Mouse (Mus musculus) hindbrain, embryonic 12.5 days (tissue): ENCODE data around the gene Paqr7. TPM values are rescaled to one million over a fixed set of nuclear protein-coding genes. Genes with fewer than 3 reads are reported as not detected.

Experiments
- ATAC-seq: fragments of 200-750 bp; cut with Nextera tagmentation; 2 replicates; pipeline ENCODE4 v1.8.0; 2017; ENCODE audit warnings: moderate TSS enrichment; ENCODE audit not compliant: low FRiP score
- H3K27ac ChIP-seq: fragments of 300-500 bp; sonication (generic); 2 replicates; pipeline ENCODE4 v1.5.1; 2016; ENCODE audit warnings: mild to moderate bottlenecking
- H3K27me3 ChIP-seq: fragments of 300-500 bp; sonication (generic); 2 replicates; pipeline ENCODE4 v1.6.1; 2016; ENCODE audit warnings: mild to moderate bottlenecking
- H3K36me3 ChIP-seq: fragments of 300-500 bp; sonication (generic); 2 replicates; pipeline ENCODE4 v1.6.1; 2016; ENCODE audit warnings: mild to moderate bottlenecking
- H3K4me1 ChIP-seq: fragments of 300-500 bp; sonication (generic); 2 replicates; pipeline ENCODE4 v1.6.1; 2016
- H3K4me2 ChIP-seq: fragments of 300-500 bp; sonication (generic); replicated peaks from 2 replicates; pipeline ENCODE4 v1.6.1; 2016; ENCODE audit warnings: mild to moderate bottlenecking
- H3K4me3 ChIP-seq: fragments of 300-500 bp; sonication (generic); 2 replicates; pipeline ENCODE4 v1.5.1; 2016; ENCODE audit warnings: mild to moderate bottlenecking
- H3K9ac ChIP-seq: fragments of 300-500 bp; sonication (generic); 2 replicates; pipeline ENCODE4 v1.6.1; 2016; ENCODE audit warnings: mild to moderate bottlenecking, moderate library complexity
- H3K9me3 ChIP-seq: fragments of 300-500 bp; sonication (generic); replicated peaks from 2 replicates; pipeline ENCODE4 v1.6.1; 2016; ENCODE audit warnings: mild to moderate bottlenecking
- WGBS: fragments of 180-500 bp; shearing (Covaris S2); methylation state at CpG from one replicate; pipeline ENCODE4 v1.1.7; 2016; 5-methylcytosine and 5-hydroxymethylcytosine counted together
- polyA plus RNA-seq: library from polyadenylated mRNA; unstranded; fragments of >200 nt; fragmentation: Nextera tagmentation; extraction: Ambion mirVana; gene quantifications from 2 replicates; pipeline ENCODE4 v1.2.1, GENCODE M21; 2016

Gene Paqr7
- polyA plus RNA-seq, 1 experiment from 2014 or later: 9.8 TPM

GRCm38 (mm10) chr4:134465789-134466188 lies 30.7 kb upstream of the Paqr7 start:
- no peak for ATAC-seq
- H3K27ac ChIP-seq: peak overlapping the region; percentile 98
- H3K36me3 ChIP-seq: peaks cover 1% of the 10 kb centered on the region
- H3K4me1 ChIP-seq: peaks cover 18% of the 10 kb centered on the region
- no peaks in the 10 kb centered on the region for H3K9me3 ChIP-seq
- 36% methylated on average over 12 of the region's 12 CpGs for WGBS
- H3K4me2 ChIP-seq: peak overlapping the region; percentile 15
- H3K9ac ChIP-seq: peak overlapping the region; percentile 15; the same call in 1 of the 2 replicates
- H3K27me3 ChIP-seq: no peaks in the 10 kb centered on the region
- H3K4me3 ChIP-seq: no peak overlapping the region

- 56% methylated on average over 11 of the region's 11 CpGs for WGBS
- H3K9ac ChIP-seq: peak overlapping the region; percentile 98
Measured at GRCm38 (mm10) chr4:134466381-134467262, 29.9 kb upstream of the Paqr7 start.

GRCm38 (mm10) chr4:134467435-134468214 lies 28.9 kb upstream of the Paqr7 start:
- Histone ChIP-seq H3K4me3 (peak overlapping the region; percentile 82), H3K4me2 (peak overlapping the region; percentile 91), H3K9ac (peak overlapping the region; percentile 98), H3K4me1 (peaks cover 32% of the 10 kb centered on the region), H3K27me3 (no peaks in the 10 kb centered on the region), H3K9me3 (no peaks in the 10 kb centered on the region), H3K27ac (peak overlapping the region; percentile 98), H3K36me3 (peaks cover 18% of the 10 kb centered on the region)
- WGBS: under 1% methylated on average over 31 of the region's 31 CpGs
- ATAC-seq: peak; percentile 31

More at GRCm38 (mm10) chr4:134466381-134467262, 29.9 kb upstream of the Paqr7 start:
- Histone ChIP-seq H3K36me3 (peaks cover 9% of the 10 kb centered on the region), H3K4me2 (peak overlapping the region; percentile 91), H3K27ac (peak overlapping the region; percentile 98), H3K4me1 (peaks cover 25% of the 10 kb centered on the region), H3K4me3 (peak overlapping the region; percentile 82), H3K9me3 (no peaks in the 10 kb centered on the region), H3K27me3 (no peaks in the 10 kb centered on the region)
- no peak for ATAC-seq

GRCm38 (mm10) chr4:134468215-134468575 lies 28.3 kb upstream of the Paqr7 start, which contains the start of gene Stmn1:
Gene Stmn1, plus strand, starts transcription at chr4:134468320.
- ATAC-seq: peak; percentile 95
- H3K4me2 ChIP-seq: peak within 1 kb of the TSS; percentile 91
- WGBS: under 1% methylated on average over 26 of the region's 31 CpGs
- H3K27me3 ChIP-seq: no peaks in the 10 kb centered on the region
- peak within 1 kb of the TSS; percentile 98 for H3K27ac ChIP-seq
- H3K4me3 ChIP-seq: peak within 1 kb of the TSS; percentile 82
- no peaks in the 10 kb centered on the region for H3K9me3 ChIP-seq
- peaks cover 24% of the 10 kb centered on the region for H3K36me3 ChIP-seq
- peaks cover 37% of the 10 kb centered on the region for H3K4me1 ChIP-seq
- peak within 1 kb of the TSS; percentile 98 for H3K9ac ChIP-seq

GRCm38 (mm10) chr4:134468578-134469266 lies 27.8 kb upstream of the Paqr7 start:
- WGBS: under 1% methylated on average over 64 of the region's 68 CpGs
- H3K4me2 ChIP-seq: peak overlapping the region; percentile 91
- ATAC-seq: peak; percentile 83
- peak overlapping the region; percentile 98 for H3K9ac ChIP-seq
- peaks cover 25% of the 10 kb centered on the region for H3K36me3 ChIP-seq
- H3K27me3 ChIP-seq: no peaks in the 10 kb centered on the region
- peak overlapping the region; percentile 98 for H3K27ac ChIP-seq
- no peaks in the 10 kb centered on the region for H3K9me3 ChIP-seq
- H3K4me3 ChIP-seq: peak overlapping the region; percentile 82
- peaks cover 38% of the 10 kb centered on the region for H3K4me1 ChIP-seq

- Histone ChIP-seq H3K4me3 (peak overlapping the region; percentile 82), H3K4me1 (peaks cover 45% of the 10 kb centered on the region), H3K9ac (peak overlapping the region; percentile 98), H3K4me2 (peak overlapping the region; percentile 91), H3K9me3 (no peaks in the 10 kb centered on the region), H3K36me3 (peaks cover 32% of the 10 kb centered on the region), H3K27ac (peak overlapping the region; percentile 98), H3K27me3 (no peaks in the 10 kb centered on the region)
- WGBS: 6% methylated on average over 6 of the region's 6 CpGs
- peak; percentile 18; the same call in 1 of the 2 replicates for ATAC-seq
Measured at GRCm38 (mm10) chr4:134469341-134469796, 27.1 kb upstream of the Paqr7 start.

- Histone ChIP-seq H3K9me3 (no peaks in the 10 kb centered on the region), H3K36me3 (peaks cover 38% of the 10 kb centered on the region), H3K27me3 (no peaks in the 10 kb centered on the region), H3K9ac (peak overlapping the region; percentile 98), H3K4me1 (peaks cover 47% of the 10 kb centered on the region), H3K27ac (peak overlapping the region; percentile 98), H3K4me2 (peak overlapping the region; percentile 91), H3K4me3 (peak overlapping the region; percentile 82)
- no peak for ATAC-seq
- WGBS: 48% methylated on average over 3 of the region's 3 CpGs
Measured at GRCm38 (mm10) chr4:134469985-134470384, 26.5 kb upstream of the Paqr7 start.

- Histone ChIP-seq H3K9me3 (no peaks in the 10 kb centered on the region), H3K36me3 (peaks cover 52% of the 10 kb centered on the region), H3K4me3 (peak overlapping the region; percentile 82), H3K4me2 (peak overlapping the region; percentile 91), H3K27me3 (no peaks in the 10 kb centered on the region), H3K9ac (peak overlapping the region; percentile 55), H3K4me1 (peaks cover 39% of the 10 kb centered on the region), H3K27ac (peak overlapping the region; percentile 70)
- ATAC-seq: no peak
Measured at GRCm38 (mm10) chr4:134471469-134471868, 25.0 kb upstream of the Paqr7 start.

- Histone ChIP-seq H3K36me3 (peaks cover 60% of the 10 kb centered on the region), H3K4me1 (peaks cover 30% of the 10 kb centered on the region), H3K4me3 (no peak overlapping the region), H3K4me2 (peak overlapping the region; percentile 22; the same call in 1 of the 2 replicates), H3K9me3 (no peaks in the 10 kb centered on the region), H3K9ac (peak overlapping the region; percentile 41), H3K27me3 (no peaks in the 10 kb centered on the region), H3K27ac (peak overlapping the region; percentile 65)
- WGBS: 53% methylated on average over 4 of the region's 4 CpGs
- no peak for ATAC-seq
Measured at GRCm38 (mm10) chr4:134473764-134474163, 22.7 kb upstream of the Paqr7 start.

GRCm38 (mm10) chr4:134474240-134474639 lies 22.3 kb upstream of the Paqr7 start:
- peak overlapping the region; percentile 22 for H3K4me2 ChIP-seq
- H3K4me1 ChIP-seq: peaks cover 30% of the 10 kb centered on the region
- peak overlapping the region; percentile 41 for H3K9ac ChIP-seq
- no peaks in the 10 kb centered on the region for H3K27me3 ChIP-seq
- 50% methylated on average over 8 of the region's 8 CpGs for WGBS
- H3K9me3 ChIP-seq: no peaks in the 10 kb centered on the region
- H3K4me3 ChIP-seq: no peak overlapping the region
- H3K36me3 ChIP-seq: peaks cover 60% of the 10 kb centered on the region
- H3K27ac ChIP-seq: peak overlapping the region; percentile 65
- 0 out of 2 replicates have a peak, but pooled peaks have one; percentile 17 for ATAC-seq

- H3K4me1 ChIP-seq: peaks cover 21% of the 10 kb centered on the region
- WGBS: 90% methylated on average over 8 of the region's 8 CpGs
- H3K36me3 ChIP-seq: peaks cover 49% of the 10 kb centered on the region
- ATAC-seq: no peak
- peak overlapping the region; percentile 65 for H3K27ac ChIP-seq
- no peak overlapping the region for H3K9ac ChIP-seq
- no peak overlapping the region for H3K4me2 ChIP-seq
- no peak overlapping the region for H3K4me3 ChIP-seq
- no peaks in the 10 kb centered on the region for H3K9me3 ChIP-seq
- H3K27me3 ChIP-seq: no peaks in the 10 kb centered on the region
Measured at GRCm38 (mm10) chr4:134476899-134477298, 19.6 kb upstream of the Paqr7 start.
